Mouse (Mus musculus) retina, embryonic 14.5 days (tissue): ENCODE measurements around the gene Clip2.
A peak's percentile ranks its signal among the peaks of the same experiment; 100 is the strongest.

Experiments
- DNase-seq: peaks from one replicate; pipeline ENCODE4 v3.0.0-alpha.2; 2015; ENCODE audit warnings: low spot score

The Clip2 gene

GRCm38 (mm10) chr5:134564272-134564671 is 12.0 kb upstream of the Clip2 start:
- DNase-seq: no peak

- no peak for DNase-seq
These were observed 8.4 kb upstream of the Clip2 start for GRCm38 (mm10) chr5:134560450-134561171.

- DNase-seq: no peak
These were observed 7.8 kb upstream of the Clip2 start, which contains the start of gene Syna for GRCm38 (mm10) chr5:134560071-134560449. TSS of gene Syna (minus strand) at chr5:134560171.

GRCm38 (mm10) chr5:134555463-134556164 is 3.4 kb upstream of the Clip2 start:
- peak; percentile 87 for DNase-seq

- DNase-seq: no peak
These were observed 1.8 kb upstream of the Clip2 start for GRCm38 (mm10) chr5:134553951-134554546.

GRCm38 (mm10) chr5:134551233-134552109 is 763 bp downstream of the Clip2 start:
- DNase-seq: peak; percentile 49

GRCm38 (mm10) chr5:134550836-134551232 is 1.4 kb downstream of the Clip2 start:
- DNase-seq: peak; percentile 10

GRCm38 (mm10) chr5:134549640-134550168 is 2.5 kb downstream of the Clip2 start:
- DNase-seq: no peak

GRCm38 (mm10) chr5:134548306-134548705 is 3.9 kb downstream of the Clip2 start:
- DNase-seq: no peak

- DNase-seq: no peak
These were observed 5.4 kb downstream of the Clip2 start for GRCm38 (mm10) chr5:134546790-134547189.

GRCm38 (mm10) chr5:134545242-134545629 is 7.0 kb downstream of the Clip2 start:
- peak; percentile 45 for DNase-seq

- no peak for DNase-seq
These were observed 7.6 kb downstream of the Clip2 start for GRCm38 (mm10) chr5:134544516-134545241.

- no peak for DNase-seq
These were observed 10.6 kb downstream of the Clip2 start for GRCm38 (mm10) chr5:134541640-134542039.

- DNase-seq: no peak
These were observed 11.4 kb downstream of the Clip2 start for GRCm38 (mm10) chr5:134540881-134541280.

- DNase-seq: peak; percentile 29
These were observed 12.3 kb downstream of the Clip2 start for GRCm38 (mm10) chr5:134539891-134540290.

- no peak for DNase-seq
These were observed 16.2 kb downstream of the Clip2 start for GRCm38 (mm10) chr5:134536036-134536435.

GRCm38 (mm10) chr5:134532417-134532816 is 19.8 kb downstream of the Clip2 start:
- DNase-seq: no peak

- no peak for DNase-seq
These were observed 20.6 kb downstream of the Clip2 start for GRCm38 (mm10) chr5:134531585-134531984.

GRCm38 (mm10) chr5:134530830-134531229 is 21.4 kb downstream of the Clip2 start:
- DNase-seq: no peak

- DNase-seq: no peak
These were observed 23.7 kb downstream of the Clip2 start for GRCm38 (mm10) chr5:134528488-134528887.
